Mouse (Mus musculus) limb, embryonic 14.5 days (tissue): ENCODE data around the gene Tpo. TPM values are rescaled to one million over a fixed set of nuclear protein-coding genes. Genes with fewer than 3 reads are reported as not detected.

ENCODE experiments used
- ATAC-seq: fragments of 200-750 bp; cut with Nextera tagmentation; 2 replicates; pipeline ENCODE4 v1.8.0; 2017; ENCODE audit warnings: low read depth, moderate number of reproducible peaks, moderate TSS enrichment; ENCODE audit not compliant: low FRiP score
- DNase-seq: peaks from one replicate; pipeline ENCODE4 v3.0.0-alpha.2; 2015; ENCODE audit warnings: low spot score
- H3K27ac ChIP-seq: fragments of 300-500 bp; sonication (generic); replicated peaks from 2 replicates; pipeline ENCODE4 v1.5.1; 2014; ENCODE audit warnings: low read depth, mild to moderate bottlenecking, low read length, moderate library complexity, mixed read lengths
- H3K27me3 ChIP-seq: fragments of 300-500 bp; sonication (generic); 2 replicates; pipeline ENCODE4 v1.6.1; 2014; ENCODE audit warnings: low read length, mixed read lengths; ENCODE audit not compliant: control insufficient read depth, insufficient read depth
- H3K36me3 ChIP-seq: fragments of 300-500 bp; sonication (generic); 2 replicates; pipeline ENCODE4 v1.6.1; 2014; ENCODE audit warnings: mild to moderate bottlenecking, low read length, moderate library complexity, mixed read lengths; ENCODE audit not compliant: control insufficient read depth, insufficient read depth
- H3K4me1 ChIP-seq: fragments of 300-500 bp; sonication (generic); 2 replicates; pipeline ENCODE4 v1.6.1; 2014; ENCODE audit warnings: antibody characterized with exemption, low read length, mixed read lengths; ENCODE audit not compliant: control insufficient read depth, insufficient read depth
- H3K4me2 ChIP-seq: fragments of 300-500 bp; sonication (generic); replicated peaks from 2 replicates; pipeline ENCODE4 v1.6.1; 2014; ENCODE audit warnings: low read depth, mild to moderate bottlenecking, low read length, moderate library complexity; ENCODE audit not compliant: severe bottlenecking
- H3K4me3 ChIP-seq: fragments of 300-500 bp; sonication (generic); replicated peaks from 2 replicates; pipeline ENCODE4 v1.5.1; 2014; ENCODE audit warnings: low read length
- H3K9ac ChIP-seq: fragments of 300-500 bp; sonication (generic); 2 replicates; pipeline ENCODE4 v1.6.1; 2014; ENCODE audit warnings: mild to moderate bottlenecking, low read depth, low read length, moderate library complexity; ENCODE audit not compliant: severe bottlenecking
- H3K9me3 ChIP-seq: fragments of 300-500 bp; sonication (generic); 2 replicates; pipeline ENCODE4 v1.6.1; 2016; ENCODE audit warnings: low read length; ENCODE audit not compliant: control insufficient read depth
- POLR2A ChIP-seq: fragments of 200-500 bp; IDR thresholded peaks from 2 replicates; pipeline ENCODE4 v1.8.0; 2012; ENCODE audit warnings: inconsistent platforms, mild to moderate bottlenecking, moderate library complexity, borderline replicate concordance; ENCODE audit not compliant: insufficient read depth, insufficient read length; ENCODE audit errors: extremely low read depth
- WGBS: fragments of 180-500 bp; shearing (Covaris S2); extraction: QIAGEN DNeasy Blood & Tissue Kit; methylation state at CpG from one replicate; pipeline ENCODE4 v1.1.7; 2014; 5-methylcytosine and 5-hydroxymethylcytosine counted together
- polyA plus RNA-seq, 2 experiments: library from polyadenylated mRNA; depleted of rRNA in 1 of 2; stranded (reverse) in 1 of 2; unstranded in 1 of 2; fragments of >200 nt; fragmentation: Nextera tagmentation in 1 of 2; extraction: Ambion mirVana in 1 of 2; gene quantifications; 2 replicates each; pipeline versions ENCODE4 v1.2.1 to v1.2.3; 2012 to 2014

The Tpo gene
- polyA plus RNA-seq, 2 experiments = not detected

- DNase-seq = no peak
Measured at GRCm38 (mm10) chr12:30054761-30055540, 77.5 kb downstream of the Tpo start.

GRCm38 (mm10) chr12:30050235-30050634, 82.2 kb downstream of the Tpo start:
- no peak for ATAC-seq

More at GRCm38 (mm10) chr12:30054761-30055540, 77.5 kb downstream of the Tpo start:
- ATAC-seq = no peak
- H3K36me3 ChIP-seq = no peaks in the 10 kb centered on the region
- no peak overlapping the region for H3K4me2 ChIP-seq
- WGBS = 84% methylated on average over 11 of the region's 11 CpGs
- H3K4me1 ChIP-seq = peaks cover 8% of the 10 kb centered on the region; the same call in 1 of the 2 replicates
- H3K9me3 ChIP-seq = no peaks in the 10 kb centered on the region
- H3K9ac ChIP-seq = no peak overlapping the region
- no peaks in the 10 kb centered on the region for H3K27me3 ChIP-seq
- no peak for TF ChIP-seq POLR2A
- H3K4me3 ChIP-seq = no peak overlapping the region
- no peak overlapping the region for H3K27ac ChIP-seq

GRCm38 (mm10) chr12:30049818-30050217, 82.6 kb downstream of the Tpo start:
- ATAC-seq = no peak
- no peak for TF ChIP-seq POLR2A
- Histone ChIP-seq H3K9me3 (no peaks in the 10 kb centered on the region), H3K9ac (no peak overlapping the region), H3K36me3 (no peaks in the 10 kb centered on the region), H3K27me3 (no peaks in the 10 kb centered on the region), H3K4me1 (no peaks in the 10 kb centered on the region), H3K4me3 (no peak overlapping the region), H3K4me2 (no peak overlapping the region), H3K27ac (no peak overlapping the region)
- DNase-seq = no peak
- 83% methylated on average over 9 of the region's 9 CpGs for WGBS

More at GRCm38 (mm10) chr12:30050235-30050634, 82.2 kb downstream of the Tpo start:
- peak; percentile 60 for DNase-seq
- Histone ChIP-seq H3K27ac (no peak overlapping the region), H3K4me2 (no peak overlapping the region), H3K9ac (no peak overlapping the region), H3K4me3 (no peak overlapping the region), H3K9me3 (no peaks in the 10 kb centered on the region), H3K27me3 (no peaks in the 10 kb centered on the region), H3K4me1 (no peaks in the 10 kb centered on the region), H3K36me3 (no peaks in the 10 kb centered on the region)
- TF ChIP-seq POLR2A = no peak
- 20% methylated on average over 4 of the region's 4 CpGs for WGBS

- Histone ChIP-seq H3K4me2 (no peak overlapping the region), H3K9me3 (no peaks in the 10 kb centered on the region), H3K4me1 (no peaks in the 10 kb centered on the region), H3K36me3 (no peaks in the 10 kb centered on the region), H3K9ac (no peak overlapping the region), H3K27ac (no peak overlapping the region), H3K27me3 (no peaks in the 10 kb centered on the region), H3K4me3 (no peak overlapping the region)
- WGBS = 89% methylated on average over 6 of the region's 6 CpGs
- no peak for TF ChIP-seq POLR2A
- no peak for ATAC-seq
- DNase-seq = no peak
Measured at GRCm38 (mm10) chr12:30048848-30049247, 83.6 kb downstream of the Tpo start.

GRCm38 (mm10) chr12:30040150-30040549, 92.3 kb downstream of the Tpo start:
- Histone ChIP-seq H3K4me1 (no peaks in the 10 kb centered on the region; the same call in 1 of the 2 replicates), H3K4me3 (no peak overlapping the region), H3K4me2 (no peak overlapping the region), H3K27me3 (no peaks in the 10 kb centered on the region), H3K36me3 (no peaks in the 10 kb centered on the region), H3K27ac (no peak overlapping the region), H3K9me3 (no peaks in the 10 kb centered on the region), H3K9ac (no peak overlapping the region)
- 23% methylated on average over 4 of the region's 4 CpGs for WGBS
- peak; percentile 47 for DNase-seq
- no peak for ATAC-seq
- TF ChIP-seq POLR2A = no peak
